Mouse (Mus musculus) embryonic fibroblast, embryonic 13.5 days (primary cell): ENCODE measurements at regions not wholly inside any gene's neighbourhood (a gene's known extent, or its start where the extent isn't known, plus 50 kb on each side); places are given as distances from the start of the nearest gene placed in this dataset.

Experiments used
- CTCF ChIP-seq: IDR thresholded peaks from 2 replicates; pipeline ENCODE4 v1.5.1; 2011; ENCODE audit warnings: mild to moderate bottlenecking, control low read depth, low read length, moderate library complexity, borderline replicate concordance; ENCODE audit not compliant: insufficient read depth
- POLR2A ChIP-seq: IDR thresholded peaks from 2 replicates; pipeline ENCODE4 v1.6.1; 2011; ENCODE audit warnings: low read depth, mild to moderate bottlenecking, control low read depth, low read length, moderate library complexity

- no peak for TF ChIP-seq CTCF
- TF ChIP-seq POLR2A: no peak
These were observed 177.5 kb downstream of the Nuak1 start for GRCm38 (mm10) chr10:84262943-84263342.
